Mouse (Mus musculus): ENCODE results near the gene Fhit. TPM values are rescaled to one million over a fixed set of nuclear protein-coding genes. Genes with fewer than 3 reads are reported as not detected.
A peak's percentile ranks its signal among the peaks of the same experiment; 100 is the strongest.
"Not testable (repeated sequence)": the region's sequence is repeated elsewhere in the genome, so short reads cannot be mapped to it uniquely, and the experiment has no call there.

The Fhit gene
- 10 to 100 TPM in 1 of 2 experiments, 1 to 10 TPM in 1; 7.5 to 12.5 TPM for total RNA-seq (2021)
- polyA plus RNA-seq (2012; rRNA removed), result 2.7 and 2.9 TPM in 2 replicates
- long read RNA-seq, result 0 reads

GRCm38 (mm10) chr14:11161751-11162231 lies at the start of gene Fhit:
TSS of gene Fhit (minus strand) at chr14:11162035.
- peak; percentile 94 for DNase-seq

- no peak for DNase-seq
Observed at GRCm38 (mm10) chr14:11206786-11207185, 45.0 kb upstream of the Fhit start.

GRCm38 (mm10) chr14:11160806-11161450 lies 907 bp downstream of the Fhit start:
- DNase-seq, result peak; percentile 79

GRCm38 (mm10) chr14:11159641-11160040 lies 2.2 kb downstream of the Fhit start:
- no peak for DNase-seq

- DNase-seq, result no peak
Observed at GRCm38 (mm10) chr14:11159021-11159420, 2.8 kb downstream of the Fhit start.

GRCm38 (mm10) chr14:11157741-11158140 lies 4.1 kb downstream of the Fhit start:
- DNase-seq, result no peak

- no peak for DNase-seq
Observed at GRCm38 (mm10) chr14:11151634-11152321, 10.1 kb downstream of the Fhit start.

GRCm38 (mm10) chr14:11133787-11134735 lies 27.8 kb downstream of the Fhit start:
- peak; percentile 9 for DNase-seq

- no peak for DNase-seq
Observed at GRCm38 (mm10) chr14:11132637-11133474, 29.0 kb downstream of the Fhit start.

GRCm38 (mm10) chr14:11125096-11125495 lies 36.7 kb downstream of the Fhit start:
- DNase-seq, result no peak

GRCm38 (mm10) chr14:11119076-11119475 lies 42.8 kb downstream of the Fhit start:
- peak; percentile 70 for DNase-seq

- DNase-seq, result no peak
Observed at GRCm38 (mm10) chr14:11085596-11085995, 76.2 kb downstream of the Fhit start.

- DNase-seq, result no peak
Observed at GRCm38 (mm10) chr14:11083946-11084345, 77.9 kb downstream of the Fhit start.

- DNase-seq, result no peak
Observed at GRCm38 (mm10) chr14:11083462-11083861, 78.4 kb downstream of the Fhit start.

- no peak for DNase-seq
Observed at GRCm38 (mm10) chr14:11063594-11063993, 98.2 kb downstream of the Fhit start.

- no peak for DNase-seq
Observed at GRCm38 (mm10) chr14:11060221-11060620, 101.6 kb downstream of the Fhit start.

GRCm38 (mm10) chr14:11039503-11040300 lies 122.1 kb downstream of the Fhit start:
- DNase-seq, result not testable (repeated sequence)

GRCm38 (mm10) chr14:11021391-11021790 lies 140.4 kb downstream of the Fhit start:
- DNase-seq, result no peak

- DNase-seq, result no peak
Observed at GRCm38 (mm10) chr14:10978651-10979050, 183.2 kb downstream of the Fhit start.

GRCm38 (mm10) chr14:10941647-10942046 lies 220.2 kb downstream of the Fhit start:
- no peak for DNase-seq
